Mouse (Mus musculus) cerebellum, adult 18-20 months (tissue): ENCODE measurements around the gene U2surp.
A peak's percentile ranks its signal among the peaks of the same experiment; 100 is the strongest.

Source experiments
- DNase-seq, 2 experiments: peaks; one replicate each; pipeline ENCODE4 v3.0.0; 2021

The U2surp gene

GRCm38 (mm10) chr9:95450586-95450985 lies 61.2 kb downstream of the U2surp start:
- no peak for DNase-seq

GRCm38 (mm10) chr9:95442321-95442731 lies 69.5 kb downstream of the U2surp start:
- peak in 1 of 2 experiments; percentile 12 for DNase-seq

- DNase-seq, result no peak
These were observed 73.9 kb downstream of the U2surp start for GRCm38 (mm10) chr9:95437883-95438282.

- DNase-seq, result no peak
These were observed 75.5 kb downstream of the U2surp start for GRCm38 (mm10) chr9:95436294-95436613.

- no peak for DNase-seq
These were observed 76.1 kb downstream of the U2surp start for GRCm38 (mm10) chr9:95435506-95436293.

- DNase-seq, result no peak
These were observed 83.5 kb downstream of the U2surp start for GRCm38 (mm10) chr9:95428277-95428676.

- no peak for DNase-seq
These were observed 97.9 kb downstream of the U2surp start for GRCm38 (mm10) chr9:95413911-95414310.

- no peak for DNase-seq
These were observed 99.7 kb downstream of the U2surp start for GRCm38 (mm10) chr9:95412047-95412446.

- peak in 1 of 2 experiments; percentile 12 for DNase-seq
These were observed 104.1 kb downstream of the U2surp start for GRCm38 (mm10) chr9:95407586-95408220.
